Mouse (Mus musculus): ENCODE data around the gene 4930402H24Rik.

DNA sequence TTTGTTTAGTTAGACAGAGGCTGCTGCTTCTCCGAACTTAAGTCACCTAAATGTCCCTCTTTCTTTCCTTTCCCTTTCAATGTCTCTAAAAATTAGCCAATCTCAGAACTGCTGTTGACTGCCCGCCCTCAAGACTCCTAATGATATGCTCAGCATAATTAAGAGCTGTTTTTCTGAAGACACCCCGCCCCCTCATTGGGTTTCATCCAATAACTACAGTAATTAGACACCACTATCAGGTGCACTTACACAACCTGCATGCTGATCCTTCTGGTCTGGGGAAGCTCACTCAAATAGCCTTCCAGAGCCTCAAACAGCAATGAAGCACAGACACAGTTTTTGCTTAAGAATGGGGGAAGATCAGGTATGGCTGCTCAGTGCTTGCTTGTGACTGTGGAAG is 156.5 kb downstream of the 4930402H24Rik start:
- no peak for TF ChIP-seq POLR2A (IDR thresholded peaks at IDR 0.05; ENCODE audit: control insufficient read depth, low read depth, low read length)
- no peak for TF ChIP-seq CTCF (IDR thresholded peaks at IDR 0.05; ENCODE audit: control insufficient read depth, insufficient read depth, insufficient replicate concordance, low read depth, low read length)
